In the genomic region with DNA sequence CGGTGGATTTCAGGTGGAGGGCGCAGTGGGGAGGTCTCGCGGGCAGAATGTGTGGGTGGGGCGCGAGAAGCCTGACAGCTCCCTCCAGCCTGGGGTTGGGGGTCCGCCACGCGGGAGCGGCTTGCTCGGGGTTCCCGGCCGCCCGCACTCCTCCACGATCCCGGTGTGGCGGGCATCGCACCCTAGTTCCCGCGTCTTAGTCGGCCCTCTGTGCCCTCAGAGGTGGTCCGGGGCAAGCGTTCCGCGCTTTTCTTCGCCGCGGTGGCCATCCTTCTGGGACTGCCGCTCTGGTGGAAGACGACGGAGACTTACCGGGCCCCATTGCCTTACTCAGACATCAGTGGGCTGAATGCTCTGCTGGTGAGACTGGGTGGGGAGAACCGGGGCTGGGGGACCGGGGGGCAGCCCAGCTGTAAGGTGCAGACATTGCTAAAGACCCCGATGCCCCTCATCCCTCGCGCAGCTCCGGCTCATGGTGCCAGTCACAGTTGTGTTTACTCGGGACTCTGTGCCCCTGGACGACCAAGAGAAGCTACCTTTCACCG, we compare ENCODE assay signal across 8 mouse cellular contexts. TPM values are rescaled to one million over a fixed set of nuclear protein-coding genes. Genes with fewer than 3 reads are reported as not detected.
DNase-seq lines count a peak whose midpoint lies in the region; ATAC-seq and TF ChIP-seq lines count a peak whose summit lies in the region.

No protein-coding gene starts in this region.

- H3K4me2 ChIP-seq in heart, embryonic 11.5 days: peak overlapping the region; percentile 92
- peak overlapping the region; percentile 83 for H3K4me2 ChIP-seq in CH12.LX (ENCODE audit: insufficient read depth, low read depth, poor library complexity, severe bottlenecking)
- peak overlapping the region; percentile 95 for H3K4me2 ChIP-seq in forebrain, embryonic 12.5 days
- peak overlapping the region; percentile 89 for H3K4me2 ChIP-seq in liver, embryonic 14.5 days (ENCODE audit: low read depth)

- peaks cover 8% of the 10 kb centered on the region; the same call in 1 of the 2 replicates for H3K79me2 ChIP-seq in CH12.LX (replicated peaks; ENCODE audit: control insufficient read depth, extremely low read depth, insufficient read depth, poor library complexity, severe bottlenecking)

- H3K9me3 ChIP-seq in heart, embryonic 11.5 days (replicated peaks; ENCODE audit: control insufficient read depth, low read length): no peaks in the 10 kb centered on the region
- H3K9me3 ChIP-seq in CH12.LX (replicated peaks; ENCODE audit: low read length): no peaks in the 10 kb centered on the region
- no peaks in the 10 kb centered on the region for H3K9me3 ChIP-seq in forebrain, embryonic 12.5 days
- H3K9me3 ChIP-seq in liver, embryonic 14.5 days (ENCODE audit: control insufficient read depth, low read length): no peaks in the 10 kb centered on the region

- no peaks in the 10 kb centered on the region for H3K27me3 ChIP-seq in heart, embryonic 11.5 days (ENCODE audit: control insufficient read depth, insufficient read depth, low read length)
- no peaks in the 10 kb centered on the region for H3K27me3 ChIP-seq in CH12.LX (replicated peaks)
- no peaks in the 10 kb centered on the region for H3K27me3 ChIP-seq in forebrain, embryonic 12.5 days
- no peaks in the 10 kb centered on the region for H3K27me3 ChIP-seq in liver, embryonic 14.5 days (ENCODE audit: control insufficient read depth, insufficient read depth, low read length)

- TF ChIP-seq EP300 in CH12.LX (IDR thresholded peaks at IDR 0.05; ENCODE audit: low read length): no peak
- TF ChIP-seq EP300 in liver, embryonic 14.5 days (IDR thresholded peaks at IDR 0.05; ENCODE audit: low read depth): no peak

- TF ChIP-seq CTCF in CH12.LX (conservative IDR thresholded peaks at IDR 0.05 in 1 of 2, IDR thresholded peaks at IDR 0.05 in 1 of 2; ENCODE audit: low read depth in 2 of 2, low read length in 2 of 2): no peak
- no peak for TF ChIP-seq CTCF in liver, embryonic 14.5 days (IDR thresholded peaks at IDR 0.05; ENCODE audit: low read depth)

- no peak for DNase-seq in heart, adult 11 months
- DNase-seq in CH12.LX (ENCODE audit: extremely low read depth): no peak
- no peak for DNase-seq in liver, embryonic 14.5 days (ENCODE audit: low read depth in 3 of 3, low spot score in 3 of 3)
- no peak for DNase-seq in right cerebral cortex, postnatal 25 days
- DNase-seq in left cerebral cortex, adult 9 months (ENCODE audit: low spot score in 2 of 2): no peak
- DNase-seq in cerebellum, adult 8-10 months: no peak

- 1% methylated on average over 41 of the region's 41 CpGs for WGBS in heart, embryonic 11.5 days (ENCODE audit: insufficient replicate concordance)
- under 1% methylated on average over 41 of the region's 41 CpGs for WGBS in forebrain, embryonic 12.5 days
- WGBS in liver, embryonic 14.5 days (ENCODE audit: insufficient replicate concordance): 1% methylated on average over 39 of the region's 41 CpGs

- H3K9ac ChIP-seq in heart, embryonic 11.5 days (ENCODE audit: low read depth, low read length): peak overlapping the region; percentile 89
- peak overlapping the region; percentile 54 for H3K9ac ChIP-seq in CH12.LX (ENCODE audit: insufficient read depth, low read depth)
- peak overlapping the region; percentile 86 for H3K9ac ChIP-seq in forebrain, embryonic 12.5 days
- H3K9ac ChIP-seq in liver, embryonic 14.5 days (replicated peaks): peak overlapping the region; percentile 90

- in situ Hi-C loops in CH12.LX (cut with MboI; ENCODE audit: low pct_ligation_motif_present, low pct_unique_long_range_greater_than_20kb, low sequenced_read_pairs): no loop called here

- TF ChIP-seq POLR2A in CH12.LX (IDR thresholded peaks at IDR 0.05; ENCODE audit: low read depth, low read length): no peak

- dilution Hi-C loops in CH12.LX (cut with MboI; ENCODE audit: extremely low pct_ligation_motif_present, extremely low pct_unique_long_range_greater_than_20kb, low sequenced_read_pairs): no loop called here

- H3K4me1 ChIP-seq in heart, embryonic 11.5 days (ENCODE audit: control insufficient read depth, insufficient read depth, low read length): no peaks in the 10 kb centered on the region; the same call in 1 of the 2 replicates
- H3K4me1 ChIP-seq in CH12.LX (ENCODE audit: control insufficient read depth in 1 of 2, insufficient read depth in 2 of 2): peaks cover 2 to 22% of the 10 kb centered on the region in 2 experiments; a peak in 3 of 4 replicates
- peaks cover 12% of the 10 kb centered on the region for H3K4me1 ChIP-seq in forebrain, embryonic 12.5 days
- H3K4me1 ChIP-seq in liver, embryonic 14.5 days (replicated peaks; ENCODE audit: control insufficient read depth in 2 of 2, insufficient read depth in 2 of 2, low read length in 1 of 2): peaks cover 4% of the 10 kb centered on the region in 2 experiments

- ATAC-seq in heart, embryonic 11.5 days (replicated peaks; ENCODE audit: insufficient number of reproducible peaks, low FRiP score, low TSS enrichment): peak; percentile 54; the same call in 1 of the 2 replicates
- peak; percentile 70 for ATAC-seq in forebrain, embryonic 12.5 days (ENCODE audit: low FRiP score)
- peak; percentile 69 for ATAC-seq in liver, embryonic 14.5 days (ENCODE audit: insufficient read depth)

- TF ChIP-seq RAD21 in CH12.LX (IDR thresholded peaks at IDR 0.05; ENCODE audit: low read depth, low read length): no peak

- peaks cover 8% of the 10 kb centered on the region; the same call in 1 of the 2 replicates for H3K36me3 ChIP-seq in heart, embryonic 11.5 days (ENCODE audit: control insufficient read depth, insufficient read depth, low read length)
- peaks cover 17 to 55% of the 10 kb centered on the region in 2 experiments for H3K36me3 ChIP-seq in CH12.LX (replicated peaks in 1 of 2; ENCODE audit: control insufficient read depth in 1 of 2, insufficient read depth in 1 of 2, low read length in 1 of 2)
- peaks cover 20% of the 10 kb centered on the region for H3K36me3 ChIP-seq in forebrain, embryonic 12.5 days (replicated peaks)
- no peaks in the 10 kb centered on the region; the same call in 1 of the 2 replicates for H3K36me3 ChIP-seq in liver, embryonic 14.5 days (replicated peaks; ENCODE audit: control insufficient read depth, insufficient read depth, low read depth)

- peak overlapping the region; percentile 95 for H3K4me3 ChIP-seq in heart, embryonic 11.5 days (ENCODE audit: low read depth, low read length)
- peak overlapping the region; percentile 81 to 89 (median 85) for H3K4me3 ChIP-seq in CH12.LX (replicated peaks in 1 of 3; ENCODE audit: low read depth in 2 of 3, low read length in 2 of 3, poor library complexity in 1 of 3)
- H3K4me3 ChIP-seq in forebrain, embryonic 12.5 days (replicated peaks): peak overlapping the region; percentile 87
- peak overlapping the region; percentile 76 to 97 for H3K4me3 ChIP-seq in liver, embryonic 14.5 days (ENCODE audit: insufficient read depth in 1 of 2, low read depth in 2 of 2, low read length in 2 of 2)

- no peak overlapping the region for H3K27ac ChIP-seq in heart, embryonic 11.5 days (ENCODE audit: low read depth, low read length)
- H3K27ac ChIP-seq in CH12.LX (ENCODE audit: insufficient read depth, low read depth): peak overlapping the region; percentile 12; the same call in 1 of the 2 replicates
- no peak overlapping the region for H3K27ac ChIP-seq in forebrain, embryonic 12.5 days
- peak overlapping the region; percentile 29; the same call in 1 of the 2 replicates for H3K27ac ChIP-seq in liver, embryonic 14.5 days

RNA-seq across cellular contexts. Expression of a gene that starts 0.4 kb away (rescaled TPM):
- 58.7 and 61.8 TPM in 2 replicates for polyA plus RNA-seq in heart, embryonic 11.5 days (2014; fragmentation: Nextera tagmentation; extraction: Ambion mirVana)
- total RNA-seq in CH12.LX (2012; rRNA removed) (51.2 and 53.1 TPM in 2 replicates), CH12.LX (2014; rRNA removed) (25.7 and 26.3 TPM in 2 replicates)
- polyA plus RNA-seq in CH12.LX (2012; ENCODE audit: insufficient read length, low read depth): 51.8 and 65.4 TPM in 2 replicates
- polyA plus RNA-seq in forebrain, embryonic 12.5 days (2016; fragmentation: Nextera tagmentation; extraction: Ambion mirVana): 58.8 and 62.5 TPM in 2 replicates
- polyA plus RNA-seq in liver, embryonic 14.5 days (2012; rRNA removed): 19.6 and 22.0 TPM in 2 replicates
- polyA plus RNA-seq in liver, embryonic 14.5 days (2014; fragmentation: Nextera tagmentation; extraction: Ambion mirVana): 23.5 and 26.1 TPM in 2 replicates

RNA-seq across cellular contexts. Expression of a gene that starts 5.8 kb away (rescaled TPM):
- polyA plus RNA-seq in heart, embryonic 11.5 days (2014; fragmentation: Nextera tagmentation; extraction: Ambion mirVana): 11.2 and 12.4 TPM in 2 replicates
- total RNA-seq in CH12.LX (2012; rRNA removed) (23.6 and 90.2 TPM in 2 replicates), CH12.LX (2014; rRNA removed) (96.5 and 119 TPM in 2 replicates)
- polyA plus RNA-seq in CH12.LX (2012; ENCODE audit: insufficient read length, low read depth): 20.4 and 25.0 TPM in 2 replicates
- 26.9 and 31.6 TPM in 2 replicates for polyA plus RNA-seq in forebrain, embryonic 12.5 days (2016; fragmentation: Nextera tagmentation; extraction: Ambion mirVana)
- 4.2 TPM in 2 replicates for polyA plus RNA-seq in liver, embryonic 14.5 days (2012; rRNA removed)
- 6.0 and 6.6 TPM in 2 replicates for polyA plus RNA-seq in liver, embryonic 14.5 days (2014; fragmentation: Nextera tagmentation; extraction: Ambion mirVana)

RNA-seq across cellular contexts. Expression of a gene that starts 14.7 kb away (rescaled TPM):
- polyA plus RNA-seq in heart, embryonic 11.5 days (2014; fragmentation: Nextera tagmentation; extraction: Ambion mirVana): 44.9 and 48.1 TPM in 2 replicates
- 80.5 and 81.6 TPM in 2 replicates for total RNA-seq in CH12.LX (2012; rRNA removed)
- 197 and 227 TPM in 2 replicates for total RNA-seq in CH12.LX (2014; rRNA removed)
- 146 and 173 TPM in 2 replicates for polyA plus RNA-seq in CH12.LX (2012; ENCODE audit: insufficient read length, low read depth)
- 75.6 and 76.5 TPM in 2 replicates for polyA plus RNA-seq in forebrain, embryonic 12.5 days (2016; fragmentation: Nextera tagmentation; extraction: Ambion mirVana)
- polyA plus RNA-seq in liver, embryonic 14.5 days (2012; rRNA removed): 33.5 and 40.3 TPM in 2 replicates
- polyA plus RNA-seq in liver, embryonic 14.5 days (2014; fragmentation: Nextera tagmentation; extraction: Ambion mirVana): 20.9 and 25.2 TPM in 2 replicates

RNA-seq across cellular contexts. Expression of a gene that starts 27.3 kb away (rescaled TPM):
- polyA plus RNA-seq in heart, embryonic 11.5 days (2014; fragmentation: Nextera tagmentation; extraction: Ambion mirVana): 31.7 and 32.8 TPM in 2 replicates
- 57.0 and 57.2 TPM in 2 replicates for total RNA-seq in CH12.LX (2012; rRNA removed)
- 47.7 and 50.4 TPM in 2 replicates for total RNA-seq in CH12.LX (2014; rRNA removed)
- 81.8 and 92.3 TPM in 2 replicates for polyA plus RNA-seq in CH12.LX (2012; ENCODE audit: insufficient read length, low read depth)
- 63.0 and 64.7 TPM in 2 replicates for polyA plus RNA-seq in forebrain, embryonic 12.5 days (2016; fragmentation: Nextera tagmentation; extraction: Ambion mirVana)
- polyA plus RNA-seq in liver, embryonic 14.5 days (2012; rRNA removed): 27.8 and 39.7 TPM in 2 replicates
- 27.6 and 31.5 TPM in 2 replicates for polyA plus RNA-seq in liver, embryonic 14.5 days (2014; fragmentation: Nextera tagmentation; extraction: Ambion mirVana)

RNA-seq across cellular contexts. Expression of a gene that starts 37.9 kb away (rescaled TPM):
- 0.17 TPM in 1 of 2 replicates, not detected in the other for polyA plus RNA-seq in heart, embryonic 11.5 days (2014; fragmentation: Nextera tagmentation; extraction: Ambion mirVana)
- total RNA-seq in CH12.LX (2012; rRNA removed): 1.1 and 1.3 TPM in 2 replicates
- total RNA-seq in CH12.LX (2014; rRNA removed): 0.70 and 0.81 TPM in 2 replicates
- polyA plus RNA-seq in CH12.LX (2012; ENCODE audit: insufficient read length, low read depth): 1.3 and 1.4 TPM in 2 replicates
- polyA plus RNA-seq in forebrain, embryonic 12.5 days (2016; fragmentation: Nextera tagmentation; extraction: Ambion mirVana): 0.41 and 0.52 TPM in 2 replicates
- polyA plus RNA-seq in liver, embryonic 14.5 days (2012; rRNA removed): 0.17 and 0.25 TPM in 2 replicates
- 0.06 TPM in 1 of 2 replicates, not detected in the other for polyA plus RNA-seq in liver, embryonic 14.5 days (2014; fragmentation: Nextera tagmentation; extraction: Ambion mirVana)

Comparison
In these comparisons a context has a peak if more than half of its experiments do, and no peak if none do; other contexts are left out.
1. H3K27ac ChIP-seq: peak in CH12.LX (single experiment) and liver, embryonic 14.5 days (single experiment); none in heart, embryonic 11.5 days (single experiment) and forebrain, embryonic 12.5 days (single experiment).
2. Peak in every context shown above with its lines, with median percentiles within 50 percentile points of each other: ATAC-seq, H3K4me2 ChIP-seq, H3K4me3 ChIP-seq and H3K9ac ChIP-seq.